Mouse (Mus musculus) embryonic facial prominence, embryonic 13.5 days (tissue): ENCODE data around the gene Ccr10. TPM values are rescaled to one million over a fixed set of nuclear protein-coding genes. Genes with fewer than 3 reads are reported as not detected.
A peak's percentile ranks its signal among the peaks of the same experiment; 100 is the strongest.

Experiments used
- ATAC-seq: fragments of 200-750 bp; cut with Nextera tagmentation; 2 replicates; pipeline ENCODE4 v1.8.0; 2017; ENCODE audit warnings: low read depth; ENCODE audit not compliant: insufficient number of reproducible peaks, insufficient read depth, low FRiP score, low TSS enrichment
- H3K27ac ChIP-seq: fragments of 300-500 bp; sonication (generic); 2 replicates; pipeline ENCODE4 v1.5.1; 2015; ENCODE audit warnings: moderate library complexity, mild to moderate bottlenecking, inconsistent platforms
- H3K27me3 ChIP-seq: fragments of 300-500 bp; sonication (generic); 2 replicates; pipeline ENCODE4 v1.6.1; 2015; ENCODE audit warnings: mild to moderate bottlenecking, inconsistent platforms
- H3K36me3 ChIP-seq: fragments of 300-500 bp; sonication (generic); 2 replicates; pipeline ENCODE4 v1.6.1; 2015; ENCODE audit warnings: mild to moderate bottlenecking, inconsistent platforms
- H3K4me1 ChIP-seq: fragments of 300-500 bp; sonication (generic); 2 replicates; pipeline ENCODE4 v1.6.1; 2015; ENCODE audit warnings: inconsistent platforms
- H3K4me2 ChIP-seq: fragments of 300-500 bp; sonication (generic); 2 replicates; pipeline ENCODE4 v1.6.1; 2015; ENCODE audit warnings: moderate library complexity, mild to moderate bottlenecking, inconsistent platforms
- H3K4me3 ChIP-seq: fragments of 300-500 bp; sonication (generic); 2 replicates; pipeline ENCODE4 v1.5.1; 2015; ENCODE audit warnings: mild to moderate bottlenecking, inconsistent platforms
- H3K9ac ChIP-seq: fragments of 300-500 bp; sonication (generic); 2 replicates; pipeline ENCODE4 v1.6.1; 2015; ENCODE audit warnings: mild to moderate bottlenecking, inconsistent platforms
- H3K9me3 ChIP-seq: fragments of 300-500 bp; sonication (generic); 2 replicates; pipeline ENCODE4 v1.6.1; 2016; ENCODE audit warnings: inconsistent platforms
- WGBS: fragments of 180-500 bp; shearing (Covaris S2); methylation state at CpG from one replicate; pipeline ENCODE4 v1.1.7; 2015; ENCODE audit warnings: mixed read lengths; 5-methylcytosine and 5-hydroxymethylcytosine counted together
- polyA plus RNA-seq: library from polyadenylated mRNA; unstranded; fragments of >200 nt; fragmentation: Nextera tagmentation; extraction: Ambion mirVana; gene quantifications from 2 replicates; pipeline ENCODE4 v1.2.1, GENCODE M21; 2015

Gene Ccr10
- polyA plus RNA-seq, 1 experiment from 2014 or later = 0.27 TPM

DNA sequence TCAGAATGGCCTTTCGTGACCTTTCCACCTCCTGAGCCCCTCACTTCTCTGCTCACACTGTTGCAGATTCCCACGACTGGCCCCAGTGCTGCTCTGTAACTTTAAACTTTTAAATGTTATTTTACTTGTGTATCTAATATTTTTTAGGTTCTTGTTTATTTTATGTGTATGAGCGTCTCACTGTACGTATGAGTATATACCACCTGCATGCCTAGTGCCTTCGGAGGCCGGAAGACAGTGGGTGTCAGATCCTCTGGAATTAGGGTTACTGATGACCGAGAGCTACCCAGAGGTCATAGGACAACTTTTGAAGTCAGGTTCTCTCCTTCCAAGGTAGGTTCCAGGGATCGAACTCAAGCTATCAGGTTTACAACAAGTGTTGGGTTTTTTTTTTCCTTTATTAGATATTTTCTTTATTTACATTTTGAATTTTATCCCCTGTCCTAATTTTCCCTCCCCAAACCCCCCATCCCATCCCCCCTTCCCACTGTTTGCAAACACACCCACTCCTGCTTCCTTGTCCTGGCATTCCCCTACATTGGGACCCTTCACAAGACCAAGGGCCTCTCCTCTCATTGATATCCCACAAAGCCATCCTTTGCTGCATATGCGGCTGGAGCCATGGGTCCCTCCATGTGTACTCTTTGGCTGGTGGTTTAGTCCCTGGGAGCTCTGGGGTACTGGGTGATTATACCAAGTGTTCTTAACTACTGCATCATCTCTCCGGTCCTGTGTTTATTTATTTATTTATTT, 32.9 kb downstream of the Ccr10 start:
- H3K4me1 ChIP-seq = peaks cover 21% of the 10 kb centered on the region
- peaks cover 18% of the 10 kb centered on the region; the same call in 1 of the 2 replicates for H3K27me3 ChIP-seq
- WGBS = 86% methylated on average over 10 of the region's 10 CpGs
- no peaks in the 10 kb centered on the region for H3K9me3 ChIP-seq
- H3K4me3 ChIP-seq = no peak overlapping the region
- H3K4me2 ChIP-seq = no peak overlapping the region
- H3K9ac ChIP-seq = no peak overlapping the region
- H3K27ac ChIP-seq = no peak overlapping the region
- no peak for ATAC-seq
- no peaks in the 10 kb centered on the region for H3K36me3 ChIP-seq

- H3K4me1 ChIP-seq = peaks cover 21% of the 10 kb centered on the region
- no peaks in the 10 kb centered on the region for H3K36me3 ChIP-seq
- peaks cover 18% of the 10 kb centered on the region; the same call in 1 of the 2 replicates for H3K27me3 ChIP-seq
- no peaks in the 10 kb centered on the region for H3K9me3 ChIP-seq
- no peak overlapping the region for H3K4me3 ChIP-seq
- no peak overlapping the region for H3K27ac ChIP-seq
- H3K4me2 ChIP-seq = no peak overlapping the region
- WGBS = 81% methylated on average over 8 of the region's 8 CpGs
- no peak for ATAC-seq
- H3K9ac ChIP-seq = no peak overlapping the region
Measured at GRCm38 (mm10) chr11:101141088-101141487, 34.2 kb downstream of the Ccr10 start.

DNA sequence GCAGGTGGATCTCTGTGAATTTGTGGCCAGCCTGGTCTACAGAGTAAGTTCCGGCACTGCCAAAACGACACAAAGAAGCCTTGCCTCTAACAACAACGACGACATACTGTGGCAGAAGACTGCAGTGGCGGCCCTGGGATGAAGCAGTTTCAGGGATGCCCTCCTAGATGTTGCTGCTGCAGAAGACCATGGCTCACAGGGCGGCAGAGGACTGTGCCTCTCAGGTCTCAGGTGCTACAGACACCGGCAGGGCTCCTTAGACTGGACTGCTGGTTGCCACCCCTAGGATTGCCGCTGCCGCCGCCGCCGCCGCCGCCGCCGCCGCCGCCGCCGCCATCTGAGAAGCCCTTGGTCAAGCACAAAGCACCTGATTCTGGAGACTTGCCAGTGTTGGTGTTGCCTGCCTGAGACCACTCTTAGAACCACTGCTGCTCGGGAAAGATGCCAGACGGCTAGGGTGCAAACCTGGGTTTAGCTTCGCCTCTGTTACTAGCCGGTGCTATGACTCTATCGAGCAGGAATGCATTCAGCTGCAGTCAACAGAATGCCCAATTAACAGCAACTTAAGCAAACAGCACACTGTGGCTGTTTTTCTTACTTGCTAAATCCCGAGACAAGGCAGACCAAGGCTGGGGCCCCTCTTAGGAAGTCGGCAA, 35.0 kb downstream of the Ccr10 start:
- Histone ChIP-seq H3K27me3 (peaks cover 18% of the 10 kb centered on the region; the same call in 1 of the 2 replicates), H3K4me1 (peaks cover 21% of the 10 kb centered on the region), H3K4me3 (peak overlapping the region; percentile 34), H3K9me3 (no peaks in the 10 kb centered on the region), H3K4me2 (peak overlapping the region; percentile 57), H3K9ac (peak overlapping the region; percentile 58), H3K27ac (peak overlapping the region; percentile 39; the same call in 1 of the 2 replicates), H3K36me3 (no peaks in the 10 kb centered on the region)
- 0 out of 2 replicates have a peak, but pooled peaks have one; percentile 3 for ATAC-seq
- WGBS = 49% methylated on average over 27 of the region's 27 CpGs

DNA sequence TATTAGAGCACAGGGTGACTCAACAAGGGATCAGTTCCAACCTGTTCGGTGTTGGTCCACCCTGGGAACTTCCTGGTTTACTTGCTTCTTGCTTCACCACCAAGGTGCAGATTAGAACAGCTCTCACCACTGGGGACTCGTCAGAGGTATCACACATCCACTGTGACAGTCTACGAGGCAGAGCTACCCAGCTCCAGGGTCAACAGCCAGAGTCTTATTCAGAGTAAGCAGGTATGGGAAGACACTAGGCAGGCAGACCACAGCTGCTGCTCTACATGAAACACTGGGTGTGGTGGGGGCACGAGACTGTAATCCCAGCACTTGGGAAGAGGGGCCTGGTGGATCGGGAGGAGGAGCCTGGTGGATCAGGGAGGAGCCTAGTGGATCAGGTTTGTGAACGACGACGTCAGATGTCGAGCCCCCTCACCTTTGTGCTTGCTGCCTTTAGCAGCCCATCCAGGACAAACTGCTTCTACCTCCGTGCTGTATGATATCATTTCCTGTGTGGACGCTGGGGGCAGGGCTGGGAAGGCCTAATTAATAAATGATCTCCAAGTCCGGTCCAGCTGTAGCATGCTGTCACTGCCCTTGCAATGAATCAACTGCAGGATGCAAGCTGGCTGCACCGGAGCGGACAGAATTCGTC, 36.6 kb downstream of the Ccr10 start:
- Histone ChIP-seq H3K9ac (0 out of 2 replicates have a peak overlapping the region, but pooled peaks have one; percentile 4), H3K4me1 (peaks cover 17% of the 10 kb centered on the region), H3K27ac (no peak overlapping the region), H3K27me3 (peaks cover 18% of the 10 kb centered on the region; the same call in 1 of the 2 replicates), H3K4me2 (peak overlapping the region; percentile 29), H3K4me3 (no peak overlapping the region), H3K9me3 (no peaks in the 10 kb centered on the region), H3K36me3 (no peaks in the 10 kb centered on the region)
- 28% methylated on average over 15 of the region's 15 CpGs for WGBS
- ATAC-seq = no peak

GRCm38 (mm10) chr11:101137000-101137399, 38.2 kb downstream of the Ccr10 start:
- Histone ChIP-seq H3K27me3 (peaks cover 18% of the 10 kb centered on the region; the same call in 1 of the 2 replicates), H3K9ac (no peak overlapping the region), H3K4me3 (no peak overlapping the region), H3K4me2 (no peak overlapping the region), H3K36me3 (no peaks in the 10 kb centered on the region), H3K27ac (no peak overlapping the region), H3K4me1 (peaks cover 14% of the 10 kb centered on the region), H3K9me3 (no peaks in the 10 kb centered on the region)
- no peak for ATAC-seq
- WGBS = 83% methylated on average over 7 of the region's 7 CpGs

DNA sequence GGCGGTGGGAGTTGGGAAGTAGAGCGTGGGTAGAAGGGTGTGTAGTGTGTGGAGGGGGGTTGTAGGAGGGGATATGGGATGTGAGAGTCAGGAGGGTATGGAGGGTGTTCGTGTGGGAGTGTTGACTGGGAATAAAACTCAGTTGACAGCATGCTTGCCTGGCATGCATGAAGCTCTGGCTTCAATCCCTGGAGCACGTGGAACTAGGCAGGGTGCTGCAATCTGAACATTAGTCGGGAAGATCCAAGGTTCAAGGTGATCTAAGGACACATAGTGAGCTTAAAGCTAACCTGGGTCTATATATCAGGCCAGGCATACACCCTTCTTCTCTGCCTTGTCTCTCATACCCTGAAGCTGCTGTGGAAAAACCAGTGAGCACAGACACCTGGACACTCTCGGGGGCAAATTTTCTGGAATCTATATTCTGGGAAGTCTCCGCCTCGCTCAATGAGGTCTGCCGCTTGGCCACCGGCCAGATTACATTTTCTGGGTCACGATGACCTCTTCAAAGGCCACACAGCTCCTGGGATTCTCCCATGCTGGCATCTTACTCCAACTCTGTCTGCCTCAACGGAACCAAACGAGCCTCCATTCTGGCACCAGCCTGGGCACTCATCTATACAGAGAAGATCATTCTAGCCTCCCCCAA, 40.9 kb downstream of the Ccr10 start:
- Histone ChIP-seq H3K27ac (no peak overlapping the region), H3K4me3 (no peak overlapping the region), H3K9ac (no peak overlapping the region), H3K4me2 (no peak overlapping the region), H3K27me3 (no peaks in the 10 kb centered on the region), H3K9me3 (peaks cover 3% of the 10 kb centered on the region; the same call in 1 of the 2 replicates), H3K36me3 (no peaks in the 10 kb centered on the region), H3K4me1 (0 out of 2 replicates have a peak, but pooled peaks cover 5% of the 10 kb centered on the region)
- 82% methylated on average over 13 of the region's 13 CpGs for WGBS
- ATAC-seq = no peak

- no peak overlapping the region for H3K9ac ChIP-seq
- H3K27me3 ChIP-seq = no peaks in the 10 kb centered on the region
- H3K4me3 ChIP-seq = no peak overlapping the region
- no peaks in the 10 kb centered on the region for H3K36me3 ChIP-seq
- no peak for ATAC-seq
- H3K27ac ChIP-seq = no peak overlapping the region
- peaks cover 3% of the 10 kb centered on the region; the same call in 1 of the 2 replicates for H3K9me3 ChIP-seq
- H3K4me1 ChIP-seq = no peaks in the 10 kb centered on the region
- WGBS = 75% methylated on average over 12 of the region's 12 CpGs
- H3K4me2 ChIP-seq = no peak overlapping the region
Measured at GRCm38 (mm10) chr11:101133037-101133436, 42.2 kb downstream of the Ccr10 start.

GRCm38 (mm10) chr11:101131701-101132100, 43.5 kb downstream of the Ccr10 start:
- H3K27ac ChIP-seq = no peak overlapping the region
- no peaks in the 10 kb centered on the region for H3K4me1 ChIP-seq
- H3K36me3 ChIP-seq = peaks cover 3% of the 10 kb centered on the region
- H3K27me3 ChIP-seq = no peaks in the 10 kb centered on the region
- no peak overlapping the region for H3K4me3 ChIP-seq
- peaks cover 7% of the 10 kb centered on the region; the same call in 1 of the 2 replicates for H3K9me3 ChIP-seq
- H3K9ac ChIP-seq = no peak overlapping the region
- ATAC-seq = no peak
- 84% methylated on average over 6 of the region's 6 CpGs for WGBS
- H3K4me2 ChIP-seq = no peak overlapping the region

- Histone ChIP-seq H3K9me3 (peaks cover 9% of the 10 kb centered on the region; the same call in 1 of the 2 replicates), H3K27me3 (no peaks in the 10 kb centered on the region), H3K4me3 (no peak overlapping the region), H3K4me2 (no peak overlapping the region), H3K4me1 (no peaks in the 10 kb centered on the region), H3K9ac (no peak overlapping the region), H3K36me3 (peaks cover 8% of the 10 kb centered on the region), H3K27ac (no peak overlapping the region)
- 89% methylated on average over 2 of the region's 2 CpGs for WGBS
- ATAC-seq = no peak
Measured at GRCm38 (mm10) chr11:101131187-101131586, 44.1 kb downstream of the Ccr10 start.

DNA sequence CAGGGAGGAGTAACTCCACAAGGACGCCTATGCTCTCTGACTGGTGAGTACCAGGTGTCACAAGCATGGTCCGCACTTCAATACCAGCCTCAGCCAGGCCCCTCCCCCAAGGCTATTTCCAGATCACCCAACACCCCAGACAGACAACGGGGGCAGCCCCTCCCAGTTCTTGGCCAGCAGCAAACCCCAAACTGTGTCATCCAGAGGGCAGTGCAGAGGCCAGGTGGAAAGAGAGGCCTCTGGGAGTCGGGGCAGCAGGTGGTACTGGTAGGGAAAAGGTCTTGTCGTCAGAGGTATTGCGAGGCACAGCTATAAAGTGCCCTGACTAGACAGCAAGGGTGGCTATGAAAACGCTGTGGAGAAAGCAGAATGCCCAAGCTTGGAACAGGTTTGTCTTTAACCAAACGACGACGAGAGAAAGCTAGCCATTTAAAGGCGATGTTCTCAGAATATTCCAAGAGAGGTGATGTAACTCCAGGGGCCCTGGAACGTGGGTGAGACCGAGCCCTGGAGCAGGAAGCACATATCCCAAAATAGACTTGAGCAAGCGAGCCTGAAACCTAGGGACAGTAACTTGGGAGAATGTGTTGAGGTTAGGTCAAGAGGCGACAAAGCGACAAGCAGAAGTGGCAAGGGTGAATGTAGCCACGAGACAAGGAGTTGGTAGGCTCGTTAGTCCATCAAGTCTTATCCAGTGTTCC, 45.0 kb downstream of the Ccr10 start:
- H3K4me1 ChIP-seq = no peaks in the 10 kb centered on the region
- H3K36me3 ChIP-seq = peaks cover 18% of the 10 kb centered on the region
- peaks cover 9% of the 10 kb centered on the region; the same call in 1 of the 2 replicates for H3K9me3 ChIP-seq
- 48% methylated on average over 18 of the region's 18 CpGs for WGBS
- no peak overlapping the region for H3K4me3 ChIP-seq
- no peak overlapping the region for H3K4me2 ChIP-seq
- H3K27me3 ChIP-seq = no peaks in the 10 kb centered on the region
- H3K27ac ChIP-seq = no peak overlapping the region
- no peak for ATAC-seq
- H3K9ac ChIP-seq = no peak overlapping the region
